Comparison of ENCODE assay signal across 8 mouse cellular contexts in the genomic region with DNA sequence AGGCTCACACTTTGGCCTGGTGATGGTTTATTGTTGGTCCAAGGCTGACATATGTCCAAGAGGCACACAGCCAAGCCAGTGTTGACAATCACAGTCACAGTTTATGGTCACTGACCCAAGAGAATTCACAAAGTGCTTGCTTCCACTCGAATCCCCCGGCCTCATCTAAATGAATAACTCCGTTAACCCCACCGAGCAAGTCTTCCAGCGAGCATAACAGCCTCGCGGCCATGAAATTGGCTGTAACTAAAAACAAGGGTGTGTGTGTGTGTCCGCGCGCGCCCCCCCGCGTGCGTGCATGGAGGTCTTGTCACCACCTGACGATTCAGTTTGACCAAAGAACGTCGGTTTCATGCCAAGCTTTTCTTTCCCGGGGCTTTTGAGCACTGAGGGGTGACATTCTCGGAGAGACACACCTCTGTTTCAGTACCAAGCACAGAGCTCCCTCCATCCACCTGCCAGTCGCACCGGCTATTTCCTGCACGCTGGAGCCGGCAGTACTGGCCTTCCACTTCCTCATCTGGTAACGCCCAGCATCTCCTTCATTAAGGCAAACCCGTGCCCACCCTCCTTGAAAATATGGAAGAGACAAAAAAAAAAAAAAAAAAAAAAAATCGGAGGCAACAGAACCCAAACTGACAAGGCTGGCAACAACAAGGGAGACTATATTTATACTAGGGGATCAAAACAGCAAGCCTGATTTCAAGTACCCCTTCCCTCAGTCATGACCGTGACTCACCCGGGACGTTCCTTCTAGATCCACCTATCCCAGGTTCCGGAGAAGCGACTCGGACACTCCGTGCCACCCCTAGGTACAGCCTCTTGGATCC. TPM values are rescaled to one million over a fixed set of nuclear protein-coding genes. Genes with fewer than 3 reads are reported as not detected.
A peak's percentile ranks its signal among the peaks of the same experiment; 100 is the strongest.
DNase-seq lines count a peak whose midpoint lies in the region; ATAC-seq lines count a peak whose summit lies in the region.

No protein-coding gene starts in this region.

- ATAC-seq in limb, embryonic 15.5 days (ENCODE audit: insufficient number of reproducible peaks, low FRiP score, low TSS enrichment, low read depth), result no peak
- 0 out of 2 replicates have a peak, but pooled peaks have one; percentile 19 for ATAC-seq in midbrain, embryonic 14.5 days (ENCODE audit: low FRiP score, low TSS enrichment)
- ATAC-seq in stomach, embryonic 15.5 days (ENCODE audit: insufficient read depth, low FRiP score, low read depth), result peak; percentile 4; the same call in 1 of the 2 replicates

- peaks cover 17% of the 10 kb centered on the region for H3K4me1 ChIP-seq in limb, embryonic 15.5 days
- H3K4me1 ChIP-seq in midbrain, embryonic 14.5 days (ENCODE audit: control insufficient read depth, insufficient read depth, low read length), result peaks cover 10% of the 10 kb centered on the region
- peaks cover 19% of the 10 kb centered on the region for H3K4me1 ChIP-seq in stomach, embryonic 15.5 days

- H3K9me3 ChIP-seq in limb, embryonic 15.5 days, result no peaks in the 10 kb centered on the region
- no peaks in the 10 kb centered on the region for H3K9me3 ChIP-seq in midbrain, embryonic 14.5 days (ENCODE audit: control insufficient read depth, low read length)
- no peaks in the 10 kb centered on the region for H3K9me3 ChIP-seq in stomach, embryonic 15.5 days

- peak overlapping the region; percentile 60 for H3K4me3 ChIP-seq in limb, embryonic 15.5 days
- peak overlapping the region; percentile 64 for H3K4me3 ChIP-seq in midbrain, embryonic 14.5 days (replicated peaks; ENCODE audit: low read depth, low read length)
- H3K4me3 ChIP-seq in stomach, embryonic 15.5 days (replicated peaks), result peak overlapping the region; percentile 66

- peaks cover 3% of the 10 kb centered on the region; the same call in 1 of the 2 replicates for H3K36me3 ChIP-seq in limb, embryonic 15.5 days
- peaks cover 14% of the 10 kb centered on the region for H3K36me3 ChIP-seq in midbrain, embryonic 14.5 days (ENCODE audit: control insufficient read depth, insufficient read depth, low read length)
- H3K36me3 ChIP-seq in stomach, embryonic 15.5 days, result no peaks in the 10 kb centered on the region

- H3K9ac ChIP-seq in limb, embryonic 15.5 days, result peak overlapping the region; percentile 10; the same call in 1 of the 2 replicates
- H3K9ac ChIP-seq in midbrain, embryonic 14.5 days (replicated peaks; ENCODE audit: low read length), result peak overlapping the region; percentile 54
- peak overlapping the region; percentile 32; the same call in 1 of the 2 replicates for H3K9ac ChIP-seq in stomach, embryonic 15.5 days

- DNase-seq in left cerebral cortex, adult 18-20 months (ENCODE audit: low spot score in 2 of 2), result peak; percentile 18 to 32
- DNase-seq in left cerebral cortex, adult 11 months (ENCODE audit: low spot score), result no peak
- DNase-seq in cerebellum, adult 9-11 months, result peak; percentile 79
- DNase-seq in heart, adult 18-20 months, result peak; percentile 54 to 66
- DNase-seq in kidney, adult 18-20 months, result peak; percentile 55
- DNase-seq in midbrain, embryonic 14.5 days, result peak; percentile 70

- no peak overlapping the region for H3K27ac ChIP-seq in limb, embryonic 15.5 days
- peak overlapping the region; percentile 60 for H3K27ac ChIP-seq in midbrain, embryonic 14.5 days (replicated peaks; ENCODE audit: low read depth, low read length)
- peak overlapping the region; percentile 67 for H3K27ac ChIP-seq in stomach, embryonic 15.5 days

- no peaks in the 10 kb centered on the region for H3K27me3 ChIP-seq in limb, embryonic 15.5 days
- H3K27me3 ChIP-seq in midbrain, embryonic 14.5 days (ENCODE audit: control insufficient read depth, insufficient read depth, low read length), result no peaks in the 10 kb centered on the region
- no peaks in the 10 kb centered on the region for H3K27me3 ChIP-seq in stomach, embryonic 15.5 days (replicated peaks)

- H3K4me2 ChIP-seq in limb, embryonic 15.5 days, result peak overlapping the region; percentile 91
- H3K4me2 ChIP-seq in midbrain, embryonic 14.5 days (ENCODE audit: low read length), result peak overlapping the region; percentile 89
- peak overlapping the region; percentile 89 for H3K4me2 ChIP-seq in stomach, embryonic 15.5 days

- WGBS in limb, embryonic 15.5 days, result 1% methylated on average over 33 of the region's 33 CpGs
- WGBS in midbrain, embryonic 14.5 days, result 1% methylated on average over 33 of the region's 33 CpGs
- 2% methylated on average over 33 of the region's 33 CpGs for WGBS in stomach, embryonic 15.5 days

RNA-seq across cellular contexts. Expression of a gene that starts 0.7 kb away (rescaled TPM):
- total RNA-seq in left cerebral cortex, adult 18-20 months (2021), result 1 to 10 TPM; 1.0 to 1.8 TPM
- 1 to 10 TPM in 1 of 2 experiments, not detected in 1; 1.0 TPM for total RNA-seq in heart, adult 18-20 months (2021)
- polyA plus RNA-seq in limb, embryonic 15.5 days (2015; fragmentation: Nextera tagmentation; extraction: Ambion mirVana), result 0.12 and 0.31 TPM in 2 replicates
- polyA plus RNA-seq in midbrain, embryonic 14.5 days (2014; fragmentation: Nextera tagmentation; extraction: Ambion mirVana), result 0.68 TPM in 1 of 2 replicates, not detected in the other
- 0.23 and 0.27 TPM in 2 replicates for polyA plus RNA-seq in stomach, embryonic 15.5 days (2015; fragmentation: Nextera tagmentation; extraction: Ambion mirVana)

RNA-seq across cellular contexts. Expression of a gene that starts 0.9 kb away (rescaled TPM):
- total RNA-seq in left cerebral cortex, adult 18-20 months (2021), result 100 to 1,000 TPM in 1 of 2 experiments, 10 to 100 TPM in 1; 87.4 to 101 TPM
- total RNA-seq in heart, adult 18-20 months (2021), result 10 to 100 TPM; 35.0 to 37.0 TPM
- polyA plus RNA-seq in limb, embryonic 15.5 days (2015; fragmentation: Nextera tagmentation; extraction: Ambion mirVana), result 2.3 and 2.4 TPM in 2 replicates
- polyA plus RNA-seq in midbrain, embryonic 14.5 days (2014; fragmentation: Nextera tagmentation; extraction: Ambion mirVana), result 7.7 and 9.8 TPM in 2 replicates
- 4.5 and 4.7 TPM in 2 replicates for polyA plus RNA-seq in stomach, embryonic 15.5 days (2015; fragmentation: Nextera tagmentation; extraction: Ambion mirVana)
